Mouse (Mus musculus) Patski (cell line): Measurements from ENCODE around the gene Nxnl1. TPM values are rescaled to one million over a fixed set of nuclear protein-coding genes. Genes with fewer than 3 reads are reported as not detected.
A peak's percentile ranks its signal among the peaks of the same experiment; 100 is the strongest.

Experiments used
- ATAC-seq: fragments of 100-300 bp; one replicate; pipeline ENCODE4 v1.8.0; 2021
- CTCF ChIA-PET: fragments of 350-600 bp; sonication (Branson Sonifier 250); formaldehyde crosslinking; loops from one replicate; lab custom pipeline; 2022; ENCODE audit warnings: inconsistent platforms; lab: Charles Lee
- POLR2A ChIA-PET: fragments of 350-600 bp; sonication (Branson Sonifier 250); formaldehyde crosslinking; loops from one replicate; lab custom pipeline; 2022; ENCODE audit warnings: antibody characterized with exemption, inconsistent platforms; lab: Charles Lee
- DNase-seq: peaks from one replicate; pipeline ENCODE4 v3.0.0-alpha.2; 2011; ENCODE audit warnings: low read depth, low spot score
- H3K27me3 ChIP-seq: fragments of 371-371 bp; one replicate; pipeline ENCODE4 v1.5.1; 2021
- CTCF ChIP-seq: fragments of 100-300 bp; IDR thresholded peaks from one replicate; pipeline ENCODE4 v1.5.1; 2021
- in situ Hi-C: fragments of 300-500 bp; cut with MboI; formaldehyde crosslinking; loops from 3 replicates; pipeline ENCODE4 v1.11.1; 2018; ENCODE audit warnings: low pct_unique_long_range_greater_than_20kb, mixed read lengths
- polyA plus RNA-seq: library from polyadenylated mRNA; unstranded; gene quantifications from one replicate; pipeline ENCODE4 v1.2.3, GENCODE M21; 2021

Gene Nxnl1
- polyA plus RNA-seq, 1 experiment from 2014 or later: 0.85 TPM

DNA sequence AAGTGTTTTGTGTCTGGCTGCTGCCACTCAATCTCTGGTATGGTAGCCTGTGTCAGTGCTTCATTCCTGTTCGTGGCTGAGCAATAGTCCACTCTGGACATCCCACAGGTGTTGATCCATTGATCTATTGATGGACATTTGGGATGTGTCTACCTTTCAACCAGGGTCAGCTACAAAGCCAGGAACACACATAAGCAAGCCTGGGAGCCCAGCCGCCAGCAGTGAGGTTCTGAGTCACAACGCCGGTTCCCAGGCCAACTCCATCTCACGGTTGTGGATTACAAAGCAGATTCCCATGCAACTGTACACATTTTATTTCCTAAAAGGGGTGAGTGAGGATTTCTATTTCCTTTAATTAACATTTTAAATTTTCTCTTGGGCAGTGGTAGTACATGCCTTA, 5.6 kb downstream of the Nxnl1 start:
- in situ Hi-C loops: loop anchor here (5.0 kb wide), 2 partner anchors 42 to 102 kb away; no protein-coding TSS in a partner anchor
- TF ChIP-seq CTCF: no peak
- ATAC-seq (no peak), DNase-seq (no peak)
- no peaks in the 10 kb centered on the region for H3K27me3 ChIP-seq
- ChIA-PET POLR2A (interaction anchor here (0.5 to 2.2 kb wide), 3 partner anchors 31 to 39 kb away, joined by 3 to 12 read pairs (median 6); partner anchors contain the start of gene Pgls), CTCF (interaction anchor here (1.1 to 5.6 kb wide), 9 partner anchors 9 to 112 kb away, joined by 4 to 49 read pairs (median 11); partner anchors contain the start of genes Colgalt1 and Pgls)

DNA sequence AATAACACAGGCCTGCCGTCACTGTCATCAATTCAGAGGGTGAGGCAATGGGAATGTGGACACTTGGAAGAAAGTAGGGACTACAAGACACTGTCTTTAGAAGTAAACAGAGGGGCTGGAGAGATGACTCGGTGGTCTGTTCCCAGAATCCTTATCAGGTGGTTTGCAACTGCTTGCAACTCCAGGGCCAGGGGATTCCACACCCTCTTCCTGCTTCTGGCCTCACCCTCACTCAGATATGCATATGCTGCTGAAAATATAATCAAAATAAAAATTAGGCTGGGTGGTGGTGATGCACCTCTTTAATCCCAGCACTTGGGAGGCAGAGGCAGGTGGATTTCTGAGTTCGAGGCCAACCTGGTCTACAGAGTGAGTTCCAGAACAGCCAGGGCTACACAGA, 6.3 kb downstream of the Nxnl1 start:
- in situ Hi-C loops: loop anchor here (5.0 kb wide), 2 partner anchors 42 to 102 kb away; no protein-coding TSS in a partner anchor
- ChIA-PET CTCF (interaction anchor here (2.6 to 5.6 kb wide), 5 partner anchors 9 to 100 kb away, joined by 9 to 49 read pairs (median 19); partner anchors contain the start of genes Colgalt1 and Pgls), POLR2A (interaction anchor here (3.1 kb wide), 1 partner anchor 32 kb away, joined by 7 read pairs; the partner anchor contains the start of gene Pgls)
- no peak for ATAC-seq
- TF ChIP-seq CTCF: no peak
- no peaks in the 10 kb centered on the region for H3K27me3 ChIP-seq
- DNase-seq: no peak

- no peak for TF ChIP-seq CTCF
- in situ Hi-C loops: no loop called here
- POLR2A ChIA-PET: interaction anchor here (0.6 to 3.1 kb wide), 3 partner anchors 10 to 57 kb away, joined by 3 to 7 read pairs (median 3); partner anchors contain the start of gene Pgls
- DNase-seq: no peak
- H3K27me3 ChIP-seq: no peaks in the 10 kb centered on the region
- ATAC-seq: peak; percentile 57
- CTCF ChIA-PET: interaction anchor here (1.6 to 5.6 kb wide), 3 partner anchors 32 to 53 kb away, joined by 5 to 49 read pairs (median 19); partner anchors contain the start of genes Colgalt1 and Pgls
Measured at GRCm38 (mm10) chr8:71558958-71559690, 7.3 kb downstream of the Nxnl1 start.

DNA sequence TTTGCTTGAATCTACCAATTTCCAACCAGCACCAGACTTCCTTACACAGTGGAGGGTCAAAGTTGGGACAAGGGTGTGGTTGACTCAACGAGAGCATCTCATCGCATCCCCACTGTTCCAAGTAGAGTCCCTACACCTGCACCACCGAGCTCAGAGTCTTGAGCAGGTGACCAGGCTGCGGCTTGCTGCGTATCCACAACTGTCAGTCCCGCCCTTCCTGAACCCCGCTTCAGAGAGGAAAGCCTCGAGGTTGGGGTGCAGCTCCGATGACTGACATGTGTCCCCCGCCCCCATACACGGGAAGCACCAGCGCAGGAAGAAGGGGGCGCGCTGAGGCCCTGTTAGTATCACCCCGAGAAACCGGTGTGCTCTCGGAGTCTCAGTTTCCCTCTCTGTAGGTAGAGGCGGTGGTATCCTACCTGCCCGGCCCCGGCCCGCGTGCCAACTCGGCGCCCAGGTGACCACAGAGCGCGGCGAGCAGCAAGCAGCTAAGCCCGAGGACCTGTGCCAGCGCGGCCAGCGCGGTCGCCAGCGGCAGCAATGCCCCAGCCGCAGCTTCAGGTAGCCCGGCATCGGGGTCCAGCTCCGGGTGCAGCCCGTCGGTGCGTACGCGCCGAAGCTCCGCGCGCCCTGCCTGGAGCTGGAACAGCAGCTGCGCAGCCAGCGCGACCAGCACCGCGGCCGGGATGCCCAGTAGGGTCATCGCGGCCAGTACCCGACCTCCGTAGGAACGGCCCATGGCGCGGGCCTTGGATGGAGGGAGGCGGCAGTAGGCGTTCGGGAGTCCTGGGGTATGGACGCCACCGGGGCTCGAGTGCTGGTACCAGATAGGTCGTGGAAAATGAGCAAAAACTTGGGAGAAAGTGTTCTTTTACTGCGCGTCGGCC, 8.1 kb downstream of the Nxnl1 start, which contains the start of gene Tmem221:
Gene Tmem221, minus strand, starts transcription at position 801 of the 887 bp plus-strand sequence.
- no peak for TF ChIP-seq CTCF
- in situ Hi-C loops: no loop called here
- DNase-seq (no peak), ATAC-seq (peak; percentile 15)
- CTCF ChIA-PET: interaction anchor here (1.6 to 5.6 kb wide), 3 partner anchors 33 to 54 kb away, joined by 5 to 49 read pairs (median 19); partner anchors contain the start of genes Colgalt1 and Pgls
- POLR2A ChIA-PET: interaction anchor here (3.1 kb wide), 1 partner anchor 34 kb away, joined by 7 read pairs; the partner anchor contains the start of gene Pgls
- H3K27me3 ChIP-seq: no peaks in the 10 kb centered on the region

DNA sequence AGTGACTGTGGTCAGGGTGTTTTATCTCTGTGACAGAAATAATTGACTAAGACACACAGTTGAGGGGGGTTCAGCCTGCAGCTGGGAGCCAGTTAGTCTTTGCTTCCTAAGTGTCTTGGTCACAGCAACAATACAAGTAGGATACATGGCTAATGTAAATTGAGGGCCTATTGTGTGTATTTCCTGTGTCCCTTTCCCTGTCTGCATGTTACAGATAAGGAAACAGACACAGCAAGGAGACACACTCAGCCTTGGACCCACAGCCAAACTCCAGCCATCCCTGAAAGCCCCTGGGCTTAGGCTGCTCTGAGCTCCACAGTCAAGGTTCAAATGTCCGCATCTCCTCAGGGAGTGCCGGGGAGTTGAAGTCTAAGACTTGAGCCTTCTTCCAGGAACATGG, 11.8 kb downstream of the Nxnl1 start:
- in situ Hi-C loops: no loop called here
- ChIA-PET POLR2A (no interaction called here), CTCF (interaction anchor here (0.9 kb wide), 1 partner anchor 104 kb away, joined by 3 read pairs; no protein-coding TSS in a partner anchor)
- no peaks in the 10 kb centered on the region for H3K27me3 ChIP-seq
- no peak for TF ChIP-seq CTCF
- DNase-seq (no peak), ATAC-seq (no peak)

- ChIA-PET POLR2A (no interaction called here), CTCF (interaction anchor here (1.7 kb wide), 1 partner anchor 107 kb away, joined by 3 read pairs; no protein-coding TSS in a partner anchor)
- TF ChIP-seq CTCF: no peak
- DNase-seq: no peak
- ATAC-seq: no peak
- in situ Hi-C loops: no loop called here
- no peaks in the 10 kb centered on the region for H3K27me3 ChIP-seq
Measured at GRCm38 (mm10) chr8:71554001-71554400, 12.4 kb downstream of the Nxnl1 start.

DNA sequence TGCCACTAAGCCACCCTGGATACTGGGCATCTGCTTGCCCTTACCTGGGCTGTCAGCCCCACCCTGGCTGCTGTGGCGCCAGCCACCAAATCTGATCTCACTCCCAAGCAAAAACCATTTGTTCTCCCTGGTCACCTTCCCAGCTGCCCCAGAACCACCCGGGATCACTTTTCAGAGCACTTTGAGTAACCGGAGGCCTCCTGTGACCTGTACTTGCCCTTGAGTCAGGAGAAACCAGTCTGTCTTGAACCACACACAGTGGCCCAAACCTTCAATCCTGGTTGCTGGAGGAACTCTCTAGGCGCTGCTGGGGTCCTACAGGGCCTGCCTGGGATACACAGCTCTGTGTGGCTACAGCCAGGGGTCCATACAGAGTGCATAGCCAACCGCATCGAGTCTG, 13.6 kb downstream of the Nxnl1 start:
- in situ Hi-C loops: no loop called here
- ChIA-PET CTCF (interaction anchor here (1.7 to 2.8 kb wide), 2 partner anchors 9 to 108 kb away, joined by 3 to 9 read pairs; no protein-coding TSS in a partner anchor), POLR2A (no interaction called here)
- no peak for TF ChIP-seq CTCF
- H3K27me3 ChIP-seq: no peaks in the 10 kb centered on the region
- DNase-seq: no peak
- ATAC-seq: no peak

GRCm38 (mm10) chr8:71550754-71551153, 15.6 kb downstream of the Nxnl1 start:
- no peaks in the 10 kb centered on the region for H3K27me3 ChIP-seq
- in situ Hi-C loops: no loop called here
- ATAC-seq (no peak), DNase-seq (no peak)
- POLR2A ChIA-PET: interaction anchor here (2.1 kb wide), 1 partner anchor 42 kb away, joined by 7 read pairs; no protein-coding TSS in a partner anchor
- CTCF ChIA-PET: interaction anchor here (1.1 to 2.8 kb wide), 2 partner anchors 11 to 110 kb away, joined by 3 to 9 read pairs; no protein-coding TSS in a partner anchor
- no peak for TF ChIP-seq CTCF

GRCm38 (mm10) chr8:71547590-71547989, 18.8 kb downstream of the Nxnl1 start:
- in situ Hi-C loops: no loop called here
- H3K27me3 ChIP-seq: no peaks in the 10 kb centered on the region
- POLR2A ChIA-PET: no interaction called here
- CTCF ChIA-PET: no interaction called here
- no peak for TF ChIP-seq CTCF
- no peak for ATAC-seq
- DNase-seq: no peak
